Mouse (Mus musculus) forebrain, embryonic 13.5 days (tissue): Measurements from ENCODE around the gene Abca4. TPM values are rescaled to one million over a fixed set of nuclear protein-coding genes. Genes with fewer than 3 reads are reported as not detected.

ENCODE experiments used
- ATAC-seq: fragments of 200-750 bp; cut with Nextera tagmentation; 2 replicates; pipeline ENCODE4 v1.8.0; 2017
- H3K27ac ChIP-seq: fragments of 300-500 bp; sonication (generic); 2 replicates; pipeline ENCODE4 v1.5.1; 2015; ENCODE audit warnings: inconsistent platforms, mild to moderate bottlenecking, moderate library complexity
- H3K27me3 ChIP-seq: fragments of 300-500 bp; sonication (generic); 2 replicates; pipeline ENCODE4 v1.6.1; 2015; ENCODE audit warnings: mild to moderate bottlenecking, inconsistent platforms
- H3K36me3 ChIP-seq: fragments of 300-500 bp; sonication (generic); 2 replicates; pipeline ENCODE4 v1.6.1; 2015; ENCODE audit warnings: mild to moderate bottlenecking, inconsistent platforms; ENCODE audit not compliant: poor library complexity, severe bottlenecking
- H3K4me1 ChIP-seq: fragments of 300-500 bp; sonication (generic); 2 replicates; pipeline ENCODE4 v1.6.1; 2015; ENCODE audit warnings: inconsistent platforms
- H3K4me2 ChIP-seq: fragments of 300-500 bp; sonication (generic); 2 replicates; pipeline ENCODE4 v1.6.1; 2015; ENCODE audit warnings: inconsistent platforms, mild to moderate bottlenecking, moderate library complexity
- H3K4me3 ChIP-seq: fragments of 300-500 bp; sonication (generic); 2 replicates; pipeline ENCODE4 v1.5.1; 2015; ENCODE audit warnings: mild to moderate bottlenecking, inconsistent platforms
- H3K9ac ChIP-seq: fragments of 300-500 bp; sonication (generic); 2 replicates; pipeline ENCODE4 v1.6.1; 2015; ENCODE audit warnings: mild to moderate bottlenecking, inconsistent platforms
- H3K9me3 ChIP-seq: fragments of 300-500 bp; sonication (generic); replicated peaks from 2 replicates; pipeline ENCODE4 v1.6.1; 2016; ENCODE audit warnings: inconsistent platforms
- WGBS: fragments of 180-500 bp; shearing (Covaris S2); methylation state at CpG from one replicate; pipeline ENCODE4 v1.1.7; 2015; 5-methylcytosine and 5-hydroxymethylcytosine counted together
- polyA plus RNA-seq: library from polyadenylated mRNA; unstranded; fragments of >200 nt; fragmentation: Nextera tagmentation; extraction: Ambion mirVana; gene quantifications from 2 replicates; pipeline ENCODE4 v1.2.1, GENCODE M21; 2015

Gene Abca4
- polyA plus RNA-seq, 1 experiment from 2014 or later = 0.92 TPM

- no peak overlapping the region for H3K9ac ChIP-seq
- H3K4me2 ChIP-seq = no peak overlapping the region
- ATAC-seq = no peak
- no peaks in the 10 kb centered on the region for H3K36me3 ChIP-seq
- no peak overlapping the region for H3K4me3 ChIP-seq
- no peaks in the 10 kb centered on the region for H3K9me3 ChIP-seq
- no peaks in the 10 kb centered on the region for H3K27me3 ChIP-seq
- peaks cover 11% of the 10 kb centered on the region for H3K4me1 ChIP-seq
- no peak overlapping the region for H3K27ac ChIP-seq
- 81% methylated on average over 2 of the region's 2 CpGs for WGBS
Measured at GRCm38 (mm10) chr3:122198532-122198931, 154.3 kb downstream of the Abca4 start.

DNA sequence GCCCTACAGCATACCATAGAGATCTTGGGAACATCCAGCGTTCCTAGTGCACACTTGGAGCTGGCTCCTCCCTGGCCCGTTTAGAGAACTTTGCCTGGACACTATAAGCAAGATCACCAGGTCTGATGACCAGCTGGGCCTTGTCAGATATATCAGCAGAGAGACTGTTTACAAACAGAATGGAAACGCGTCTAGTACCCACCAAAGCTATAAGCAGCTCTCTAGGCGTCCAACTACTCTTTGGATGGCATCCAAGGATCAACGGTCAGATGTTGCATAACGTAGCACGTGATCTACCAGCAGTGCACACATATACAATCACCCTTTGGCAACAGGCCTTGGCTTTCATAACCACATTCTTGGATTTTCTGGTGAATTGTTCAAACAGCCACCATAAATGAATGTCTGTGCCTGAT is 154.7 kb downstream of the Abca4 start:
- 73% methylated on average over 8 of the region's 8 CpGs for WGBS

DNA sequence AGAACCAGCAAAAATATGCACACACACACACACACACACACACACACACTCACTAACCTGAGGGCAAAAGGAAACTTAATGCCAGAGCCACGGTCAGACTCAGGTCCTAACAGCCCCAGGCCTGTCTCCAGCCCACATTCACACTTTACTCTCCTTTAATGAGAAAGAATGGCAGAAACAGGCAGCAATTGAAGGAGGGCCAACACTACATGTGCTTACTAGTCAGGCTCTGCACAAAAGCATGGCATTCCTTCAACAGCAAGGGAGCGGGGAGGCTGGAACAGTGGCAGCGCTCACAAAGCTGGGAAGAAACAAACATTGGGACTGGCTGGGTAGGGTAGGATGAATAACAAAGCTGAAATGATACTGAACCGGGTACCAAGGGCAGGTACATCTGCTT is 155.4 kb downstream of the Abca4 start:
- Histone ChIP-seq H3K27ac (no peak overlapping the region), H3K4me3 (no peak overlapping the region), H3K27me3 (no peaks in the 10 kb centered on the region), H3K4me1 (peaks cover 11% of the 10 kb centered on the region), H3K4me2 (no peak overlapping the region), H3K9ac (no peak overlapping the region), H3K36me3 (no peaks in the 10 kb centered on the region), H3K9me3 (no peaks in the 10 kb centered on the region)
- peak; percentile 55; the same call in 1 of the 2 replicates for ATAC-seq
- 62% methylated on average over 4 of the region's 4 CpGs for WGBS

More for the DNA sequence above, 154.7 kb downstream of the Abca4 start:
- Histone ChIP-seq H3K27ac (no peak overlapping the region), H3K9ac (no peak overlapping the region), H3K9me3 (no peaks in the 10 kb centered on the region), H3K4me2 (no peak overlapping the region), H3K27me3 (no peaks in the 10 kb centered on the region), H3K4me1 (peaks cover 11% of the 10 kb centered on the region), H3K36me3 (no peaks in the 10 kb centered on the region), H3K4me3 (no peak overlapping the region)
- peak; percentile 45; the same call in 1 of the 2 replicates for ATAC-seq

GRCm38 (mm10) chr3:122200017-122200416 is 155.8 kb downstream of the Abca4 start:
- Histone ChIP-seq H3K36me3 (no peaks in the 10 kb centered on the region), H3K27me3 (no peaks in the 10 kb centered on the region), H3K4me3 (no peak overlapping the region), H3K4me1 (peaks cover 11% of the 10 kb centered on the region), H3K9me3 (no peaks in the 10 kb centered on the region), H3K9ac (no peak overlapping the region), H3K4me2 (no peak overlapping the region), H3K27ac (no peak overlapping the region)
- WGBS = 88% methylated on average over 5 of the region's 5 CpGs
- ATAC-seq = no peak

- H3K27ac ChIP-seq = no peak overlapping the region
- peaks cover 11% of the 10 kb centered on the region for H3K4me1 ChIP-seq
- ATAC-seq = peak; percentile 50; the same call in 1 of the 2 replicates
- no peaks in the 10 kb centered on the region for H3K27me3 ChIP-seq
- H3K36me3 ChIP-seq = no peaks in the 10 kb centered on the region
- no peak overlapping the region for H3K9ac ChIP-seq
- no peaks in the 10 kb centered on the region for H3K9me3 ChIP-seq
- 41% methylated on average over 5 of the region's 5 CpGs for WGBS
- H3K4me2 ChIP-seq = no peak overlapping the region
- no peak overlapping the region for H3K4me3 ChIP-seq
Measured at GRCm38 (mm10) chr3:122200447-122200846, 156.2 kb downstream of the Abca4 start.

- H3K4me3 ChIP-seq = no peak overlapping the region
- H3K9me3 ChIP-seq = no peaks in the 10 kb centered on the region
- peaks cover 15% of the 10 kb centered on the region for H3K4me1 ChIP-seq
- no peaks in the 10 kb centered on the region for H3K27me3 ChIP-seq
- WGBS = 5% methylated on average over 5 of the region's 5 CpGs
- no peak overlapping the region for H3K27ac ChIP-seq
- no peak overlapping the region for H3K9ac ChIP-seq
- H3K4me2 ChIP-seq = no peak overlapping the region
- H3K36me3 ChIP-seq = no peaks in the 10 kb centered on the region
- no peak for ATAC-seq
Measured at GRCm38 (mm10) chr3:122202307-122202732, 158.1 kb downstream of the Abca4 start.

DNA sequence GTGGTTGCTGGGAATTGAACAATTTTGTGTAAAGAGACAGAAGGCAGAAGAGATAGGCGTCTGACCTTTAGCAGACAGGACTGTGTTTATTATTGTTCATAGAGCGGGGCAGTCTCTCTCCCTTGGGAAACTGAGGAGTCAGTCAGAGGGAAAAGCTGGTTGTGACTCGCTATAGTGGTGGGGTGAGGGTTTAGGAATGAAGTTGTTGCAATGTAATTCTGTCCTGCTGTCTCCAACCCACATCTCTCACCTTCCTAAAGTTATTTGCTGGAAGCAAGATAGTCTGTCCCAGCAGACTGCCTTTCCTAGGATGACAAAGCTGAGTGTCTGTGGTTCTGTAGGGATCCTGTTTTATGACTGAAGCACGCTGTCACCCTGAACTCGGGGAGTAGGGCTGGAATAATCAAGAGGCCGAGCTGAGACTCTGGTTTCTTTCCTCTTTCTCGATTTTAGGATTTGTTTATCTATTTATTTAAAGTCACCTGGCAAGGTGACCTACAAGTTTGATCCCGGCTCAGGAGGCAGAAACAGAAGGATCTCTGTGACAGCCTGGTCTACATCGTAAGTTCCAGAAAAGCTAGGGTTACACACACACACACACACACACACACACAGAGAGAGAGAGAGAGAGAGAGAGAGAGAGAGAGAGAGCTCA is 159.6 kb downstream of the Abca4 start:
- Histone ChIP-seq H3K36me3 (no peaks in the 10 kb centered on the region), H3K9me3 (no peaks in the 10 kb centered on the region), H3K27ac (no peak overlapping the region), H3K4me2 (no peak overlapping the region), H3K4me3 (no peak overlapping the region), H3K4me1 (peaks cover 15% of the 10 kb centered on the region), H3K27me3 (no peaks in the 10 kb centered on the region), H3K9ac (no peak overlapping the region)
- no peak for ATAC-seq
- WGBS = 87% methylated on average over 9 of the region's 9 CpGs

GRCm38 (mm10) chr3:122205753-122206152 is 161.5 kb downstream of the Abca4 start:
- H3K4me1 ChIP-seq = peaks cover 6% of the 10 kb centered on the region; the same call in 1 of the 2 replicates
- WGBS = 84% methylated on average over 6 of the region's 6 CpGs
- no peak overlapping the region for H3K4me2 ChIP-seq
- no peak overlapping the region for H3K27ac ChIP-seq
- H3K36me3 ChIP-seq = no peaks in the 10 kb centered on the region
- H3K27me3 ChIP-seq = no peaks in the 10 kb centered on the region
- H3K9ac ChIP-seq = no peak overlapping the region
- H3K4me3 ChIP-seq = no peak overlapping the region
- no peaks in the 10 kb centered on the region for H3K9me3 ChIP-seq
- ATAC-seq = no peak

GRCm38 (mm10) chr3:122206279-122207070 is 162.2 kb downstream of the Abca4 start:
- 46% methylated on average over 8 of the region's 8 CpGs for WGBS
- Histone ChIP-seq H3K4me3 (no peak overlapping the region), H3K27me3 (no peaks in the 10 kb centered on the region), H3K9me3 (no peaks in the 10 kb centered on the region), H3K9ac (no peak overlapping the region), H3K4me2 (no peak overlapping the region), H3K4me1 (peaks cover 6% of the 10 kb centered on the region; the same call in 1 of the 2 replicates), H3K36me3 (no peaks in the 10 kb centered on the region), H3K27ac (no peak overlapping the region)
- ATAC-seq = no peak

DNA sequence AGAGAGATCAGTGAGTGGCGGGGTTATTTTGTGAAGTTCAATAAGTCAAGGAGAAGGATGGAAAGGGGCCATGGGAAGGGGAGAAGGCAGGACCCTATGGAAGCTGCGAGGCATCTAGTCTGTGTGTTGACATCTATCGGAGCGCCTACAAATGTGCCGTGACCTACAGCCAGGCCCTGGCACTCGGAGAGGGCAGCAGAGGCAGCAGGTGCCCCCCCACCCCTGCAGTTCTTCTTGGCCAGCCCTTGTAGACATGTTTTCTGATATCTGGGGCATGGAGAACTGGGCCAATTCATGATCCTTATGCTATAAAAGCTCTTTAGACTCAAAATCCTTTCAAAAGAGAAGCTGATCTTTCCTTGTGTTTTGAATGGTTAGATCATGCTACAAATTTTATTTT is 163.5 kb downstream of the Abca4 start:
- ATAC-seq = no peak
- no peaks in the 10 kb centered on the region for H3K9me3 ChIP-seq
- WGBS = 86% methylated on average over 6 of the region's 6 CpGs

GRCm38 (mm10) chr3:122208296-122209225 is 164.3 kb downstream of the Abca4 start:
- 88% methylated on average over 15 of the region's 15 CpGs for WGBS
- Histone ChIP-seq H3K4me2 (no peak overlapping the region), H3K4me3 (no peak overlapping the region), H3K9ac (no peak overlapping the region), H3K27ac (no peak overlapping the region), H3K9me3 (no peaks in the 10 kb centered on the region), H3K36me3 (no peaks in the 10 kb centered on the region), H3K4me1 (peaks cover 4% of the 10 kb centered on the region; the same call in 1 of the 2 replicates), H3K27me3 (no peaks in the 10 kb centered on the region)
- no peak for ATAC-seq

More for the DNA sequence above, 163.5 kb downstream of the Abca4 start:
- H3K4me1 ChIP-seq = peaks cover 4% of the 10 kb centered on the region; the same call in 1 of the 2 replicates
- no peak overlapping the region for H3K4me2 ChIP-seq
- no peaks in the 10 kb centered on the region for H3K36me3 ChIP-seq
- H3K27me3 ChIP-seq = no peaks in the 10 kb centered on the region
- H3K9ac ChIP-seq = no peak overlapping the region
- no peak overlapping the region for H3K4me3 ChIP-seq
- H3K27ac ChIP-seq = no peak overlapping the region
